Mouse (Mus musculus): ENCODE results near the gene Ccdc173.
"Not testable (repeated sequence)": the region's sequence is repeated elsewhere in the genome, so short reads cannot be mapped to it uniquely, and the experiment has no call there.

Ccdc173 gene

DNA sequence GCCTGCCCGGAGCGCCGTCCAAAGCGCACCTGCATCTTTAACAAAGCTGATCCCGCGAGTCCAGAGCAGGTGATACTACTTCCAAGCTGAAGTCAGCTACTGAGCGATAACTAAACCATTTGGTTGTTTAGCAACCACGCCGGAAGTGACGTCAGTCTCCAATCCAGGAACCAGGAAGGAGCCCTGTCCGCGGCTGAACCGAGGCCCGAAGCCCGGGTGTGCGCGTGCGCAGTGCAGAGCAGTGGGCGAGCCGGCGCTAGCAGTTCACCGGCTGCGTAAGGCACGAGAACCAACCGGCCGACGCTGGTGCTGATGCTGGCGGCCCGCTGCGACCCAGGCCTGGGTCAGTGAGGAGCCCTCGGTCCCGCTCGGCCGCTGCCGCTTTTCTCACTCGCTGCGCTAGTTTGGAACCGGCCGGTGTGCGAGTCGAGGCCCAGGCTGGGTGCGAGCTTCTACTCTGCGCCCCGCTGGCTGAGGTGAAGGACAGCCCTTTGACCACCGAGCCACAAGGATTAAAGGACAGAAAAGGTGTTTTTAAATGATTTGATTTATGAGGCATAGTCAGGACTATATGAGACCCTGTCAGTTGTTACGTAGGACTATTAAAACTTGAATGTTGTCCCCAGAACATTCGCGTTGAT is at the start of gene Ccdc173, which contains the start of gene Phospho2:
Gene Ccdc173 (minus strand): TSS at position 147 of the 641 bp plus-strand sequence.
Gene Phospho2 (plus strand): TSS at position 195 of the 641 bp plus-strand sequence.
- DNase-seq, result peak; percentile 98

DNA sequence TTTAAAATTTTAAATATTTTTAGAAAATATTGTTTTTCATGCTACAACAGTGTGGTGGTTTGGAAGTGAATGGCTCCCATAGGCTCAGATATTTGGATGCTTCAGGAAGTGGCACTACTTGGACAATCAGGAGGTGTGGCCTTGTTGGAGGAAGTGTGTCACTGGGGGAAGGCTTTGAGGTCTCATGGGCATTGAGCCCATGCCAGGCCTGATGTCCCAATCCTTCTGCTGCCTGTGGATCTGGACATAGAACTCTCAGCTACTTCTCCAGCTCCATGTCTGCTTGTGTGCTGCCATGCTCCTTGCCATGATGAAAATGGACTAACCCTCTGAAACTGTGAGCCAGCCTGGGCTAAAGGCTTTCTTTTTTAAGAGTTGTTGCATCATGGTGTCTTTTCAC is 49.3 kb upstream of the Ccdc173 start:
- no peak for DNase-seq

DNA sequence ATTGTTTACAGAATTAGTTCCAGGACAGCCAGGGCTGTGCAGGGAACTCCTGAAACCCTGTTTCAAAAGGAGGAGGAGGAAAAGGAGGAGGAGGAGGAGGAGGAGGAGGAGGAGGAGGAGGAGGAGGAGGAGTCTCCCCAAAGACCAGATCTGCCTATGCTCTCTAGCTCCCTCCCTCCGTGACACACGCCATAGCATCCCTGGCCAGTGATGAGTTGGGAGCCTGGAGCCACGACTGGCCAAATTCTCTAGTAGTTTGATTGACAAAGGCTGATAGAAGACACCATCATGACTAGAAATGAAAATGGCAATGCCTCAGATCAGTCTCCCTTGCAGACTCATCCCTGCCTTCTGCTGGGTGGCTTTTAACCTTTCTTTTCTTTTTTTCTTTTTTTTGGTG is 48.6 kb upstream of the Ccdc173 start:
- no peak for DNase-seq

DNA sequence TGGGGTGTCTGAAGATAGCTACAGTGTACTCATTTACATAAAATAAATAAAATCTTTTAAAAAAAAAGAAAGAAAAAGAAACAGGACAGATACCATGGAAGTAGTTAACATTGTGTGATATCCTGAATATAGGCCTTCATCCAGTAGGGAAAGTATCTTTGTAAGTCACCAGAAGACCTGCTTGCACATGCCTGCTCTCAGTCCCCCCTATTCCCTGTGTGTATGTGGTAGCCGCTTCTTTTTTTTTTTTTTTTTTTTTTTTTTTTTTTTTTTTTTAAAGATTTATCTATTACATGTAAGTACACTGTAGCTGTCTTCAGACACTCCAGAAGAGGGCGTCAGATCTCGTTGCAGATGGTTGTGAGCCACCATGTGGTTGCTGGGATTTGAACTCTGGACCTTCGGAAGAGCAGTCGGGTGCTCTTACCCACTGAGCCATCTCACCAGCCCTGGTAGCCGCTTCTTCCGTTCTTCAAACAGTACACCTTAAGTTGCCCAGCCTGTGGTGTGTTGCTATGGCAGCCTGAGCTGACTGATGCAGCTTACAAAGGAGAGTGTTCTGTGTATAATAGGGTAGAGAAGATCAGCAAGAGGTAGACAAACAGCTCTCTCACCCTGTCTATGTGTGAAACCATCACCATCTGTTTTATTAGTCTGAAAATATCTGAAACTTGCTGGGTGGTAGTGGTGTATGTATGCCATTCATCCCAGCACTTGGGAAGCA is 48.0 kb upstream of the Ccdc173 start:
- DNase-seq, result no peak

DNA sequence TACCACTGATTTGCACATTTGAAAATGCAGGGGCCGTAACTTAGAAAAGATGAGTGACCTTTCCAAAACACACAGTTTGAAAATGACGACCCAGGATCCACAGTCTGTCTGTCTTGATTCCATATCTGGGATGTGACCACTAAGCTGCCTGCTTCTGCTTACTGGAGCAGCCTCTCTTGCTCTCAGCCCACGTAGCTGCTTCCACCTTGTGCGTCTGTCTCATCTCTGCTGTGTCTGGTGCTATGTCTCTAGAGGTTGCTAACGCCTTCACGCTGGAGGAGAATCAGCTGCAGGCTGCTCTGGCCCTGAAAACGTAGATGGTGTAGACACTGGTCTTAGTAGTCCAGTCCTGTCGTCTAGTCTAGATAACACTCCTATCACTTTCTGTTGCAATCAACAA is 40.7 kb upstream of the Ccdc173 start:
- no peak for DNase-seq

DNA sequence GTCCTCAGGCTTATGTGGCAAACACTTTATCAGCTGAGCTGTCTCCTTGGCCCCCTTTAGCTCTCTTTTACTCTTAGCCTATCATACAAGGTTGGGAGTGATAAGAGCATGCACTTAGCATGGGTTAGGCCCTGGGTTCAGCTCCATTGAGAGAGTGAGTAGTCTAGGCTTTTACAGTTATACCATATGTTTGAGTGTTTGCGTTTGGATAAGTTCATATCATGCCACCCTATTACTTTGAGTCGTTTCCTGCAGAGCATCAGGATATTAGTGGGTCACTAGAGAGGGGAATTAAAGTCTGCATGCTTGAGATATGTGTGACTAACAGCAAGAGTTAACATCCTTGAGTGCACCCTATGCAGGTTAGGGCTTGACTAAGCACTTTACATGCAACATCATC is 40.3 kb upstream of the Ccdc173 start:
- DNase-seq, result no peak

DNA sequence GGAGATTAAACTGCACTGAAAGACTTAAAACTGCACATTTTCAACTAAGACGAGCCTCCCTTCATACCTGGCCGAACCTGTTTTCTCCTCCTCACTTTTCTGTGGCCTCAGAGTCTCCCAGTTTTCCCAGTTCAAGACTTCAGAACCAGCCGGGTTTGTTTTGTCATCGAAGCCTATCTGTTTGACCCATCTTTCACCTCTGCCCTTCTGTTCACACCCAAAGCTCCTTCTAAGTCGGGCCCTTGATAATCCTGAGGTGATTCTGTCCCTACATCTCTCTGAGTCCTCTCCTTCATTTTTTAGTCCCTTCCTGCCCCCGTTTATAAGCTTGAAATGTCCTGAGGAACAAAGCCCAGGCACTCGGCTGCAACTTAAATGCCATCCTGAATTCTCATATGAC is 38.7 kb upstream of the Ccdc173 start:
- DNase-seq, result no peak

DNA sequence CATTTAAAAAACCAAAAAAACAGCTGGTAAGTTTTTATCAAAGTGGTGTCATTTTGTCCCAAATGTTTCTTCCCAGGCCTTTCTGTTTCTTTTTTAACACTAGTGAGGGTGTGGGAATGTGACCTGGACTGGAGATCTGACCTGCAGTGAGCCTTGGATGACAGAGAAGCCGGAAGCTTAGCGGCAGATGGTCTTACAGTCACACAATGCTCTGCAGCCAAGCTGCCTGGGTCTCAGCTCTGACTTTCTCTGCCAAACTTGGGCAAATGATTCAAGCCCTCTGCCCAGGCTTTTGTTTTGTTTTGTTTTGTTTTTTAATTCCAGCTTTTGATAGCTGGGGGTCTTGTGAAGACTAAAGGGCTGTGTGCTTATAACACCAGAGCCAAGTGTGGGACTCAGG is 37.0 kb upstream of the Ccdc173 start:
- no peak for DNase-seq

DNA sequence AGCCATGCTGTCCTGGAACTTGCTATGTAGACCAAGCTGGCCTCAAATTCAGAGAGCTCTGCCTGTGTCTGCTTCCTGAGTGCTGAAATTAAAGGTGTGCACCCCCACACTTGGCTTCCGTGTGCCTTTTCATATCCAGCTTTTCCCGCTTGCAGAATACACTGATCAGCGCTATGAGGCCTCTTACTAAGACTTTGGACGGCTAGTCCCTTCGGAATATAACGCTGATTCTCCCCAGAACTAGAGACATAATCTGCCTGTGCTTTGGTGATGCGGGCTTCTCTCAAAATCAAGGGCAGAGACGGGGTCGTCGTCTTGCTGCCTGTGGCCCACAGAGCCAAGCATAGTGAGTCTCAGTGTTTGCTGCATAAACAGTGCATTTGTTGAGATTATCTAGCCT is 36.5 kb upstream of the Ccdc173 start:
- DNase-seq, result no peak

DNA sequence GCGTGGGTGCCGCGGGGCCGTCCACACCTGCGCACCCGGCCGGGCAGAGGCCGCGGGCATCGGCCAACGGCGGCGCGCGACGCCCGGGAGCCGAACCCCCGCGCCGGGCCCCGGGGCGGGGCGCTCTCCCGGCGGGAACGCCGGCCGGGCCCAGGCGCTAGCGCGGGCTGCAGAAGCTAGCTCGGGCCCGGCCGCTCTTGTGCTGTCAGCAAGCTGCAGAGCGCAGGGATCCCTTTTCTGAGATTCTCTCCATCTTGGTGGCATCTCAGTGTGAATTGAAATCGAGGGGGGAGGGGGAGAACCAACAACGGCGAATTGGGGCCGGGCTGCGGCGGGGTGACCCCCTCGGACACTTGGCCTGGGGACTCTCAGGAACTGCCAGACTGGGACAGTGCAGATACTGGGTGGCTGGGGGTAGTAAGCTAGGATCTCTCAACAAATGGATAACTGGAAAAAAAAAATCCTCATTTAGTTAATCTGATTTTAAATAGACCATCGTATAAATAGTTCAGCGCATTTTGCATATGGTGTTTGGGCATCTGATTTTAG is 33.8 kb upstream of the Ccdc173 start:
- DNase-seq, result no peak

DNA sequence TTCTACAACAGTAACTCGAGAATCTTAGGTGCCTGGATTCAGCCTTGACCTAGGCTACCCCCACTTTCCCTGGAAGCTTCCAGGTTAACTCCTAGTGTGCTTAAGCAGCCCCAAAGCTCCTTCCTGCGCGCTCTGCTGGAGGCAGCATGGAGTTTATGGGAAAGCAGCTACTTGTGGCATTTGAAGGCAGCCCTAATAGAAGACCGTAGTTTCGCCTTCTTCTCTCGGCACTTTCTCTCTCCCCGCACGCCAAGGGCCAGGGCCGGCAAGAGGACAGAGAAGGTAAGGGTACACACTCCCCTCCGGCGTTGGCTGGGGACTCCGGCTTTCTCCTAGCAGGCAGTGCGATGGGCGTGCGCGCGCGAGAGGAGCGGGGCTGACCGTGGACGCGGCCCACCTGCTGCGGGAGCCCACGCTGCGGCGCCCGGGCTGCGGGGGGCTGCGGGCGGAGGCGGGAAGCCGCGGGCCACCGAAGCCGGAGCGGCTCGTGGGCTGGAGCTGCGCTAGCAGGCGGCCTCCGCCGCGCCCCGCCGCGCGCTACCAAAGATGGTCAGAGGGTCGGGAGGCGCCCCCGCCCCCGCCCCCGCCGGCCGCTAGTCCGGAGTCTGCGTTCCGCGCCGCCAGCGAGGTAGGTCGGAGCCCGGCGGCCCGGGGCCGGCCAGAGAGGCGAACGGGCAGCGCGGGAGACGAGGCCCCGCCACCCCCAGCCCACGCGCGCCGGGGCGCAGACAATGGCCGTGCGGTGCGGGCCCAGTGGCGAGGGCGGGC is 33.2 kb upstream of the Ccdc173 start:
- no peak for DNase-seq

DNA sequence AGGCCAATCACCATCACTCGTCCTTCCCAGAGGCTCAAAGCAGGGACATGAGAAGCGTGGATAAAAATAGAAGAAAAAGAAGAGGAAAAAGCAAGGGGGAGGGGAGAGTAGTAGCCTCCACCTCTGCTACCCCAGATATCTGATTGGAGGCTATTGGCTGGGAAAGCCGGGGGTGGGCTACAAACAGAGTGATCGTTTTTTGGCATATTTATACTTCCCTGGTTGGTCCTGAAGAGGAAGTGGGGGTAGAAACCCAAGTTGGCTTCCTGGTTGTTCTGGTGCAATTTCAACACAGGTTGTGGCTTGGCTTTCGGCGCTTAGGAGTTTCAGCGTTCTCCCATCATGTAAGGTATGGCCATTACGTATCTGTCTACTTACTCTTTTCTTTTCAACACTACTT is 32.3 kb upstream of the Ccdc173 start, which contains the start of gene Klhl23:
Gene Klhl23 (plus strand): TSS at position 234 of the 400 bp plus-strand sequence.
- no peak for DNase-seq

DNA sequence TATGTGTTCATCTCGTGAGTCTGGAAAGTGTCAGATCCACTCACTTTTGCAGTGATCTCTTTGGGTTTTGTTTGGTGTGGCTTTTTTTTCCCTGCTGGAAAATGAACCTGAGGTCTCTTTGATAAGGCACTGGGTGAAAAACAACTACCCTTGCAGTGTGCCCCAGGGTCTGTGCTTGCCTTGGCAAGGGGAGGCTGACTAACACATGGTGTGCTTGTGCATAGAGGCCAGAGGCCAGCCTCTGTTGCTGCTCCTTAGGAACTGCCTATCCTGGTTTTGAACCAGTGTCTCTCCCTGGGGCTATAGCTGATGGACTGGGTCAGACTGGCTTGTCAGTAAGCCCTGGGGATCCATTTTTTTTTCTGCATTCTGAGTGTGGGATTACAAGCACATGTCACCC is 30.8 kb upstream of the Ccdc173 start:
- DNase-seq, result no peak

DNA sequence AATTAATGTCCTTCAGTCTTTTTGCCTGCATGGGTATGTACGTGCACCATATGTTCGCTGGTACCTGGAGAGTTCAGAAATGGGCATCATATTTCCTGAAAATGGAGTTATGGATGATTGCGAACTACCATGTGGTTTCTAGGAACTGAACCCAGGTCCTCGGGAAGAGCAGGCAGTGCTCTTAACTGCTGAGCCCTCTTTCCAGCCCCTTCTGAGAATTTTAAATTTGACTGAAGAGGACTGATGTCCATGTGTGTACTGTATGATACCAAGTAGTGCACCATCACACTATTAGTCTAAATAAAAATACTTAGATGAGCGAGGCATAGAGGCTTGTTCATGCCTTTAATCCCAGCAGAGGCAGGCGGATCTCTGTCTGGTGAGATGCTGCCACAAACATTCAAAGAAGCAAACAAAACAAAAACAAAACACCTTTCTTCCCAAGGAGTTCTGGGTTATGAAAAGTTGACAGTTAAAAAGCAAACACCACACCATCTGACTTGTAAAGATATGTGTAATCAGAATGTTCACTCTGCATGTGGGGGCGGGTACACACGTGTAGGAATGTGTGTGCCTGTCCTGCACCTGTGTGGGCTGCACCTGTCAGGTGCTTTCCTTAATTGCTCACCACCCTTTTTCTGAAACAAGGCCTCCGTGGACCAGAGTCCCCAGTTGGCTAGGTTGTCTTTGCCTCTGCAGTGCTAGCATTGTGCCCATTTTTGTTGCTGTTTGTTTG is 29.1 kb upstream of the Ccdc173 start:
- DNase-seq, result no peak

DNA sequence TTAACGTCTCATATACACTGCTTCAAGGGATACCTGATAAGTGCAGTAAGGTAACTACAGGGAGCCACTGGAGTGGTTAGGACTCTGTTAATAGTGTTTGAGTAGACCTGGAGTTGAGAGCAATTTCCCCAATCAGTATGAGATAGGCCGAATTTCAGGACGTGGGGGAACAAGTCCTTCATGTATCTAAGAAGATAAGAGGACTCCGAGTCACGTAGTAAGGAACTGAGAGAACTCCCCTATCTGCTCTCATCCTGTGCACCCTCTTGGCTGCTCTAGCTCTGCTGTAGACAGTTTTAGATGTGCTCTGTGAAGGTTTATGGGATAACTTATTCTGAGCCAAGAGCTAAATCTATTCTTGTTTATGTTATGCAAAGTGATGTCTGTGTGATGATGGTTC is 27.2 kb upstream of the Ccdc173 start:
- no peak for DNase-seq

DNA sequence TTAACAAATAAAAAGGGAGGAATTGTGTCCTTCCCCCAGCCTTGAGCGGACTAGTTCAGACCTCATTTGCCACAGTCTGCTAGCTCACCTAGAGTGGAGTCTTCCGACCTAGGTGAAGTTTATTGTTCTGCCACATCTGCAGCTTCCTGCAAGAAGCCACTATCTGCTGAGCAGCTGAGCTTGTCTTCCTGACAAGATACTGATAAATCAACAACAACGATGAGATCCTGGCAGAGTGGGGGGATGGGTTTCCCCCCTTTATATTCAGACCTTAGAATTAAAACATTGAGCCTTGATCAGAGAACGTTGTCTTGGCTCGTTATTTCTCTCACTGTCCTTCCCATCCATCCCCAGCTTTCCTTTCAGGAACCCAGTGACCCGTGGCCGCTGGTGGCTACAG is 22.0 kb upstream of the Ccdc173 start:
- DNase-seq, result not testable (repeated sequence)

DNA sequence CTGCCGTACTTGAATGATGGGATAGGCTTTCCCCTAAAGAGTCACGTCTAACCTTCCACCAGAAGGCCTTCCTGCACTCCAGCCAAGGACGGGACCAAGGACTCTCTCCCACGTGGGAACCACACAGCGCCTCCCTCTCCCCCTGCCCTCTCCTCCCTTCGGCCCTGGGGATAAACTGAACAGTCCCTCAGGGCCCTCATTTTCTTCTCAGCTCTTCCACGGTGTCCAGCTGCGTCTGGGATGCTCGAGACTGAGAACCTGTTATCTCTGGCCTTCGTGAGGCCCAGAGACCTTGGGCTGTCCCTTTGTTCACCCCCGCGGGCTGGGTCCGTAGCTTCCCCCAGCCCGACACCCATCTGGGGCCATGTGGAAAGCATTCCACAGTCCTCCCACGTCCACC is 20.8 kb upstream of the Ccdc173 start:
- DNase-seq, result no peak

DNA sequence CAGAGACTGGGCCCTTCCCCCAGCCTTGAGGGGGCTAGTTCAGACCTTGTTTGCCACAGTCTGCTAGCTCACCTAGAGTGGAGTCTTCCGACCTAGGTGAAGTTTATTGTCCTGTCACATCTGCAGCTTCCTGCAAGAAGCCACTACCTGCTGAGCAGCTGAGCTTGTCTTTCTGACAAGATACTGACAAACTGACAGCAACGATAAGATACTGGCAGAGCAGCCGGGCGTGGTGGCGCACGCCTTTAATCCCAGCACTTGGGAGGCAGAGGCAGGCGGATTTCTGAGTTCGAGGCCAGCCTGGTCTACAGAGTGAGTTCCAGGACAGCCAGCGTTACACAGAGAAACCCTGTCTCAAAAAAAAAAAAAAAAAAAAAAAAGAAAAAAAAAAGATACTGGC is 15.3 kb upstream of the Ccdc173 start:
- DNase-seq, result not testable (repeated sequence)

DNA sequence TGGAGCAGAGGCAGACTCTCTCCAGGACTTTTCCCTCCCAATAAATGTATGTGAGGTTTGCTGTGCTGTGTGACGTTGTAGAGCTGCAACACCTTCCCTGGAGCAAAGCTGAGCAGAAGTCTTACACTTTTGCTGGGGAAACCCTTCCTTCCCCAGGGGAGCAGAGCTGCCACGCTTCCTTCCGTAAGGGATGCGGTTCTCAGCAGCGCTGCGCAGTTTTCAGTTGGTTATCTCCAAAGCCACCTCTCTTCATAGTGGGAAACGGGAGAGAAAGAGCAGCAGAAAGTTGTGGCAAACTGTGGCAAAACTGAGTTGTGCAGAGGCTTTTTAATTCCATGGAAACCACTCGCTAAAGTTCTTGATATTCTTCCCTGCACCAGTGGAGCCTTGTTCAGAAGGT is 14.4 kb upstream of the Ccdc173 start:
- no peak for DNase-seq

DNA sequence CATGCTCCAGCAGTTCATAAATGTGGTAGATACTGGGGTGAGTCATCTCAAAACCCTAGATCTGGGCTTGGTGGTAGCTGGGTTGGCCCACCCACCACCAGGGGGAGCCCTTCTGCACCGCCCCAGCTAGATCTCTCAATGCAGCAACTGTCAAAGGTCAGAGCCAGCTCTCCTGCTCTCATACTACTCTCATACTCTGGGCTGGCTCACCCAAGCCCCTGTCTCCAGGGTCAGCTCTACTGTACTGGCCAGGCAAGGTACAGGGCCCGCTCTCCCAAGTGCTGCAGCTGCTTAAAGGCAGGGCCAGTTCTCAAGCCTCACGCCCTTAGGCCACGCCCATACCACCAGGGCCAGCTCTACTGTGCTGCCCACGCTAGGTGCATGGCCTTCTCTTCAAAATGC is 13.5 kb upstream of the Ccdc173 start:
- no peak for DNase-seq

DNA sequence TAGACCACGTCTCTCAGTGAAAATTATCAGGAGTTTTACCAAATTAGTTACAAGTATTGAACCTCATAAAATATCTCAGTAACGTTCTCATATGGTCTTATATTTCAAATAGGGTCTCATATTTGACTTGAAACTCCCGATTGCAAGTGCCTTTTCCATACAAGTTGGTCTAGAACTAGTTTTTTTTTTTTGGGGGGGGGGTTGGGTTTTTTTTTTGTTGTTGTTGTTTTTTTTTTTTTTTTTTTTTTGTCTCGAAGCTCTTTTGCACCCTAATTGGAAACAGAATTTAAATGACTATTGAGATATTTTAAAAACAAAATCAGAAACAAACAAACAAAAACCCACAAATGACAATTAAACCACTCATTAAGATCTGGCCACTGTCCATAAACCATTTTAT is 1.3 kb upstream of the Ccdc173 start:
- DNase-seq, result no peak

DNA sequence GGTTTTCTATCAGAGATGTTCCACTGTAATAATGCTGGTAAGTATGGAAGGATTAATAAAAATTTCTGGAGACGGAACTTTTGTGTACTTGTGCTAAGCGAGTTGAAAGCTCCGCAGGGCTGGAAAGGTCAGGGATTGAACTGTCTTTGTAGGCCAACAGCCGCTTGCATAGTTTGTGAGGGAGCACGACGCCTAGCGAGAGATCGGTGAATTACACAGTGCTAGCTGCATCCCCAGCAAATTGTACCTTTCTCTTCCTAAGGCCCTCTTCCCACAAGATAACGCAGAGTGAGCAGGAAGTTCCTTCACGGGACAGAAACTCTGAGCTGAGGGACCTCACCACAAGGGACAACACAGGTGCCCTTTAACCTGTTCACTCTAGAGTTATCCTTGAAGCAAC is 910 bp upstream of the Ccdc173 start:
- peak; percentile 77 for DNase-seq

DNA sequence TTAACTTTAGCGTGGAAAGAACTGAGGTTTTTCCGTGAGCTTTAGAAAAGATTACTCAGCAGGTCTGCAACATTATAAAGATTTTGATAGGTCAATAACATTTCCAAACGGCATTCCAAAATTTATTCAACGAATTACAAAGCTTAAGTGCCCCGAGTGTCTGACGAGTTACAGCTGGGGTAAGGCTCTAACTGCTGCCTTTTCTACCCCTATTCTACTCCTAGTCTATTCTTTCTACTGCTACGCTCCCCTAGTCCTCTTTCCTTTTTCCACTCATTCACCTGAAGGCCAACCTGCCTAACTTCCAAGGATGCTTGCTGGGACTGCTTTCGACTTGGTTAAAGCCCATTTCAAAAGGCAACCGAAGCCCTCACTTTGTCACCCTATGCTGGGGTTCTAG is 401 bp downstream of the Ccdc173 start:
- no peak for DNase-seq

Data from layer of hippocampus, adult 9-11 months (tissue).